Mouse (Mus musculus) E14TG2a.4 (cell line): ENCODE measurements around the gene Kctd11.

Source experiments
- CTCF ChIP-seq: conservative IDR thresholded peaks from 2 replicates; pipeline ENCODE4 v1.5.1; 2014; ENCODE audit warnings: low read length
- NANOG ChIP-seq: IDR thresholded peaks from 2 replicates; pipeline ENCODE4 v1.6.1; 2014; ENCODE audit warnings: borderline replicate concordance, low read length, mixed read lengths
- POU5F1 ChIP-seq: IDR thresholded peaks from 2 replicates; pipeline ENCODE4 v1.6.1; 2014; ENCODE audit warnings: low read length, borderline replicate concordance

DNA sequence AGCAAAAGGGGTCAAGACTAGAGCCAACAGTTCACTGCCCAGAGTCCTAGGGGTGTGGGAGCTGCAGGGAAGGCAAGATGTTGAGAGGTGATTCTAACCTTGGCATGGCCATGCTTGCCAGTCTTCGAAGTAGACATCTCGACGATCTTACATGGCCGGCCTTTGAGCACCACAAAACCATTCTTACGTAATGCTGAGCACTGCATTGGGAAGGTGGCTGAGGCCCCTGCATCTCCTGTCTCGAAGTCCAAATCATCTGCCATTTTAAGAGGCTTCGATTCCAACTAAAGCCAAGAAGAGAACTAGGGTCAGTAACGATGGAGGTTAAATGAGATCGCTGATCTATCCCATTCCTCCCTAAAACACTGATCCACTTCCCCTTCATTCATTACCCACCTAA is 37.8 kb upstream of the Kctd11 start:
- no peak for TF ChIP-seq CTCF
- no peak for TF ChIP-seq POU5F1
- TF ChIP-seq NANOG: no peak
